Mouse (Mus musculus) embryonic facial prominence, embryonic 14.5 days (tissue): ENCODE results near the gene Odf2. TPM values are rescaled to one million over a fixed set of nuclear protein-coding genes. Genes with fewer than 3 reads are reported as not detected.

Experiments
- ATAC-seq: fragments of 200-750 bp; cut with Nextera tagmentation; 2 replicates; pipeline ENCODE4 v1.8.0; 2017; ENCODE audit warnings: low read depth, moderate number of reproducible peaks, moderate TSS enrichment
- DNase-seq: peaks from one replicate; pipeline ENCODE4 v3.0.0-alpha.2; 2015; ENCODE audit warnings: low spot score
- H3K27ac ChIP-seq: fragments of 300-500 bp; sonication (generic); replicated peaks from 2 replicates; pipeline ENCODE4 v1.5.1; 2014; ENCODE audit warnings: low read depth, mild to moderate bottlenecking, low read length, moderate library complexity
- H3K27me3 ChIP-seq: fragments of 300-500 bp; sonication (generic); replicated peaks from 2 replicates; pipeline ENCODE4 v1.6.1; 2014; ENCODE audit warnings: low read length; ENCODE audit not compliant: control insufficient read depth, insufficient read depth
- H3K36me3 ChIP-seq: fragments of 300-500 bp; sonication (generic); 2 replicates; pipeline ENCODE4 v1.6.1; 2014; ENCODE audit warnings: low read length, mixed read lengths; ENCODE audit not compliant: control insufficient read depth, insufficient read depth
- H3K4me1 ChIP-seq: fragments of 300-500 bp; sonication (generic); 2 replicates; pipeline ENCODE4 v1.6.1; 2014; ENCODE audit warnings: antibody characterized with exemption, low read length; ENCODE audit not compliant: control insufficient read depth, insufficient read depth
- H3K4me2 ChIP-seq: fragments of 300-500 bp; sonication (generic); 2 replicates; pipeline ENCODE4 v1.6.1; 2014; ENCODE audit warnings: low read depth, mild to moderate bottlenecking, low read length, moderate library complexity, mixed read lengths
- H3K4me3 ChIP-seq: fragments of 300-500 bp; sonication (generic); 2 replicates; pipeline ENCODE4 v1.5.1; 2014; ENCODE audit warnings: low read depth, mild to moderate bottlenecking, low read length
- H3K9ac ChIP-seq: fragments of 300-500 bp; sonication (generic); 2 replicates; pipeline ENCODE4 v1.6.1; 2014; ENCODE audit warnings: low read depth, mild to moderate bottlenecking, low read length, moderate library complexity, mixed read lengths
- H3K9me3 ChIP-seq: fragments of 300-500 bp; sonication (generic); 2 replicates; pipeline ENCODE4 v1.6.1; 2016; ENCODE audit warnings: low read length; ENCODE audit not compliant: control insufficient read depth
- WGBS: fragments of 180-500 bp; shearing (Covaris S2); extraction: QIAGEN DNeasy Blood & Tissue Kit; methylation state at CpG from one replicate; pipeline ENCODE4 v1.1.7; 2014; 5-methylcytosine and 5-hydroxymethylcytosine counted together
- microRNA-seq: library from miRNA; unstranded; fragments of <30 nt; microRNA quantifications from one replicate; pipeline ENCODE4, GENCODE M21; 2016; ENCODE audit warnings: borderline number of aligned reads
- polyA plus RNA-seq: library from polyadenylated mRNA; unstranded; fragments of >200 nt; fragmentation: Nextera tagmentation; extraction: Ambion mirVana; gene quantifications from 2 replicates; pipeline ENCODE4 v1.2.1, GENCODE M21; 2014

The Odf2 gene
- polyA plus RNA-seq, 1 experiment from 2014 or later = 35.6 TPM

- H3K27ac ChIP-seq = no peak overlapping the region
- no peaks in the 10 kb centered on the region for H3K27me3 ChIP-seq
- peak overlapping the region; percentile 98; the same call in 1 of the 2 replicates for H3K4me3 ChIP-seq
- H3K9ac ChIP-seq = peak overlapping the region; percentile 22; the same call in 1 of the 2 replicates
- ATAC-seq (no peak), DNase-seq (peak; percentile 34)
- peak overlapping the region; percentile 73; the same call in 1 of the 2 replicates for H3K4me2 ChIP-seq
- peaks cover 27% of the 10 kb centered on the region; the same call in 1 of the 2 replicates for H3K36me3 ChIP-seq
- no peaks in the 10 kb centered on the region for H3K9me3 ChIP-seq
- 48% methylated on average over 5 of the region's 5 CpGs for WGBS
- H3K4me1 ChIP-seq = peaks cover 31% of the 10 kb centered on the region
These were observed 78.7 kb downstream of the Odf2 start for GRCm38 (mm10) chr2:29967768-29968167.

GRCm38 (mm10) chr2:29968638-29969037, 79.6 kb downstream of the Odf2 start:
- 57% methylated on average over 5 of the region's 5 CpGs for WGBS
- DNase-seq (no peak), ATAC-seq (no peak)
- Histone ChIP-seq H3K9me3 (no peaks in the 10 kb centered on the region), H3K36me3 (peaks cover 27% of the 10 kb centered on the region; the same call in 1 of the 2 replicates), H3K27ac (no peak overlapping the region), H3K27me3 (no peaks in the 10 kb centered on the region), H3K4me2 (no peak overlapping the region), H3K9ac (no peak overlapping the region), H3K4me1 (peaks cover 31% of the 10 kb centered on the region), H3K4me3 (no peak overlapping the region)

DNA sequence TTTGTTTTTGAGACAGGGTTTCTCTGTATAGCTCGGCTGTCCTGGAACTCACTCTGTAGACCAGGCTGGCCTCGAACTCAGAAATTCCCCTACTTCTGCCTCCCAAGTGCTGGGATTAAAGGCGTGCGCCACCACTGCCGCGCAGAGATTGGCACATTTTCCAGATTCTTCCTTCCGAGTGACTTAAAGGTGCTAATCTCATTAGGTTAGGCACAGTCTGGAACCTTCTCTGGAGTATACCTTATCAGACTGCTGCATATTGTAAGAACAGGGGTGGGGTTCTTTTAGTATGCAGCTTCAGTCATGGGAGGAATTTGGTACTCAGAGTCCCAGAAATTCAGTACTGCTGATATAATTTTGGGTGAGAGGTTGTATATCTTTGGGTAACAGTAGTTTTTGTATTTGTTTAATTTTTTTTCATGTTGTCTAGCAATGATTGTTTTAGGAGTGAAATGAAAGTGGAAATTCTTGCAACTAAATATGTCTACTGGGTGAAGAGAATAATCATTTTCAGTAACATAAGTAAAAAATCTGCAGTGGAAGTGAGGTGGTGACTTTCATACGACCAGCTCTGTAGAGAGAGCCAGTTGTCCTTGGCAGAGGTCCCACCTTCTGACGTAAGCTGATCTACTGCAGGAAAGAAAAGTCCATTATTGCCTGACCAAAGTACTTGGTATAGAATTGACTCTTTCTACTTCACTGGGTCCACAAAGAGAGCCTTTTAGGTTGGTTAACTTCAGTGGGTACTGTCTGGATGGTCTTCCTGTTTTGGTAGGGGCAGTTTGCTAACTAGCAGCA, 83.0 kb downstream of the Odf2 start:
- no peak overlapping the region for H3K9ac ChIP-seq
- ATAC-seq (peak; percentile 44; the same call in 1 of the 2 replicates), DNase-seq (peak; percentile 77)
- H3K27me3 ChIP-seq = no peaks in the 10 kb centered on the region
- peaks cover 13% of the 10 kb centered on the region for H3K4me1 ChIP-seq
- H3K9me3 ChIP-seq = no peaks in the 10 kb centered on the region
- peaks cover 40% of the 10 kb centered on the region; the same call in 1 of the 2 replicates for H3K36me3 ChIP-seq
- peak overlapping the region; percentile 13 for H3K27ac ChIP-seq
- 69% methylated on average over 9 of the region's 9 CpGs for WGBS
- H3K4me3 ChIP-seq = no peak overlapping the region
- no peak overlapping the region for H3K4me2 ChIP-seq

GRCm38 (mm10) chr2:29973525-29973924, 84.5 kb downstream of the Odf2 start:
- H3K9ac ChIP-seq = no peak overlapping the region
- 16% methylated on average over 2 of the region's 2 CpGs for WGBS
- peaks cover 2% of the 10 kb centered on the region; the same call in 1 of the 2 replicates for H3K4me1 ChIP-seq
- no peak overlapping the region for H3K27ac ChIP-seq
- no peak overlapping the region for H3K4me2 ChIP-seq
- H3K27me3 ChIP-seq = no peaks in the 10 kb centered on the region
- peaks cover 36% of the 10 kb centered on the region for H3K36me3 ChIP-seq
- DNase-seq = no peak
- no peak for ATAC-seq
- no peak overlapping the region for H3K4me3 ChIP-seq
- H3K9me3 ChIP-seq = no peaks in the 10 kb centered on the region

DNA sequence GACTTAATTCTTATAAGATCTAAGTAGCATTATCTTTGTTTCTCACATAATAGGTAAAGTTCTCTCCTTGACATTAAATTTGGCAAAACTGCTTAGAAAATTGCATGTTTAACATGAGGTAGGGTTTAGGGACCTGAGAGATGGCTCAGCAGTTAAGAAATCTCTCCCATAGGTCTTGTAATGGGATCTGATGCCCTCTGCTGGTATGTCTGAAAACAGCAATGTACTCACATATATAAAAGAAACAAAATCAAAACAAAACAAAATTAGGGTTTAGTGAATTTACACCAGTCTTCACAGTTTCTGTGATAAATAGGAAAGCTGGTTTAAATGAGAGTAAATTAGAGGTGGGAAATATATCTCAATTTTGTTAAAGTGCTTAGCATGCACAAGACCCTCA, 88.3 kb downstream of the Odf2 start:
- DNase-seq = peak; percentile 64
- peaks cover 54% of the 10 kb centered on the region for H3K36me3 ChIP-seq
- H3K9me3 ChIP-seq = no peaks in the 10 kb centered on the region

GRCm38 (mm10) chr2:29980661-29981060, 91.6 kb downstream of the Odf2 start:
- no peak for ATAC-seq
- peaks cover 85% of the 10 kb centered on the region for H3K36me3 ChIP-seq

More for the DNA sequence above, 88.3 kb downstream of the Odf2 start:
- 0 out of 2 replicates have a peak, but pooled peaks cover 2% of the 10 kb centered on the region for H3K4me1 ChIP-seq
- no peak overlapping the region for H3K27ac ChIP-seq
- no peaks in the 10 kb centered on the region for H3K27me3 ChIP-seq
- no peak overlapping the region for H3K4me2 ChIP-seq
- H3K4me3 ChIP-seq = no peak overlapping the region
- H3K9ac ChIP-seq = no peak overlapping the region
- ATAC-seq = no peak

More at GRCm38 (mm10) chr2:29980661-29981060, 91.6 kb downstream of the Odf2 start:
- WGBS = 94% methylated on average over 1 of the region's 1 CpGs
- H3K9ac ChIP-seq = no peak overlapping the region
- H3K4me3 ChIP-seq = no peak overlapping the region
- no peak overlapping the region for H3K27ac ChIP-seq
- no peak overlapping the region for H3K4me2 ChIP-seq
- no peak for DNase-seq
- no peaks in the 10 kb centered on the region for H3K27me3 ChIP-seq
- H3K4me1 ChIP-seq = no peaks in the 10 kb centered on the region
- no peaks in the 10 kb centered on the region for H3K9me3 ChIP-seq

Small RNAs within 50 kb of the gene (microRNA-seq; reads per million reads assigned to microRNA genes)
- gene Mir219a-2 = not detected
- gene Mir219b = not detected

Other genes with a start within 250 kb of the Odf2 start
- not detected in 2 replicates for gene Gm13420, start 137.5 kb upstream of the Odf2 start, polyA plus RNA-seq
- gene Gm13547, start 129.9 kb upstream of the Odf2 start, polyA plus RNA-seq = 1.0 TPM in 1 of 2 replicates, not detected in the other
- 26.3 and 29.4 TPM in 2 replicates for gene Coq4, start 101.7 kb upstream of the Odf2 start, polyA plus RNA-seq
- gene Trub2, start 100.7 kb upstream of the Odf2 start, polyA plus RNA-seq = 20.4 and 24.4 TPM in 2 replicates
- 15.0 and 15.7 TPM in 2 replicates for gene Slc27a4, start 86.6 kb upstream of the Odf2 start, polyA plus RNA-seq
- 20.3 and 21.6 TPM in 2 replicates for gene Urm1, start 69.1 kb upstream of the Odf2 start, polyA plus RNA-seq
- 29.2 and 32.8 TPM in 2 replicates for gene Cercam, start 20.1 kb upstream of the Odf2 start, polyA plus RNA-seq
- 44.1 and 54.0 TPM in 2 replicates for gene Gle1, start 46.2 kb downstream of the Odf2 start, polyA plus RNA-seq
- gene Sptan1, start 76.3 kb downstream of the Odf2 start, polyA plus RNA-seq = 149 and 159 TPM in 2 replicates
- 29.0 and 33.7 TPM in 2 replicates for gene Wdr34, start 159.7 kb downstream of the Odf2 start, polyA plus RNA-seq
- gene Set, start 168.2 kb downstream of the Odf2 start, polyA plus RNA-seq = 351 and 393 TPM in 2 replicates
- 5.6 and 7.6 TPM in 2 replicates for gene Pkn3, start 188.5 kb downstream of the Odf2 start, polyA plus RNA-seq
- gene Zdhhc12, start 204.4 kb downstream of the Odf2 start, polyA plus RNA-seq = 26.1 and 28.9 TPM in 2 replicates
- 7.9 and 8.3 TPM in 2 replicates for gene Zer1, start 235.4 kb downstream of the Odf2 start, polyA plus RNA-seq
- gene Tbc1d13, start 244.5 kb downstream of the Odf2 start, polyA plus RNA-seq = 10.5 TPM in 2 replicates